In the genomic region with DNA sequence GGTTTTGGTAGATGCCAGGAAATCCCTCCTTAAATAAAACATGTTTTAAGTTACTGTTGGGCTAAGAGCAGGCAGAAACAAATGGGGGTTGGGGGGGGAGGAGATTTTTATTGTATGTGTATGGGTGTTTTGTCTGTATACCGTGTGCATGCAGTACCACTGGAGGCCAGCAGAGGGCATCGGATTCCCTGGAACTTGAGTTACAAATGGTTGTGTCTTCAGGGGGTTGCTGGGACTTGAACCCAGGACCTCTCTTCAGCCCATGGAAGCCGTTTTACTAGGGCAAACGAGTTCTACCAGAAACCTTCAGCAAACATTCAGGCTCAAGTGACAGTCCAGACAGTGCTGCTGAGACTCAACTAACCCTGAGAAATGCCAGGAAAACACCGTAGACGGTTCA, we compare ENCODE assay signal across 9 mouse cellular contexts. TPM values are rescaled to one million over a fixed set of nuclear protein-coding genes. Genes with fewer than 3 reads are reported as not detected.
DNase-seq lines count a peak whose midpoint lies in the region; ATAC-seq and TF ChIP-seq lines count a peak whose summit lies in the region.
"Had no signal": no experiment of that assay in that cellular context is flagged by ENCODE, and none has a peak within 500 bp of the region (broad histone marks: within the 10 kb centered on the region; RNA-seq: fewer than 3 reads in every experiment).

No protein-coding gene starts in this region.

- peak; percentile 40; the same call in 1 of the 2 replicates for TF ChIP-seq CTCF in kidney, adult 2 months (conservative IDR thresholded peaks at IDR 0.05; ENCODE audit: insufficient read depth, insufficient read length, low read depth, low read length)

- H3K4me1 ChIP-seq in kidney, adult 2 months (ENCODE audit: control insufficient read depth, insufficient read depth, low read length), result no peaks in the 10 kb centered on the region

- no peaks in the 10 kb centered on the region for H3K27me3 ChIP-seq in kidney, adult 2 months (replicated peaks; ENCODE audit: control insufficient read depth, insufficient read depth, low read length)

- H3K36me3 ChIP-seq in kidney, adult 2 months (ENCODE audit: control insufficient read depth, insufficient read depth, low read length), result no peaks in the 10 kb centered on the region

- TF ChIP-seq POLR2A in kidney, adult 2 months (IDR thresholded peaks at IDR 0.05; ENCODE audit: low read depth, low read length), result no peak

- no peak overlapping the region for H3K27ac ChIP-seq in kidney, adult 2 months (ENCODE audit: insufficient read depth, low read depth, low read length)

- peak; percentile 75 for ATAC-seq in megakaryocyte progenitor cell, adult 5-6 weeks (replicated peaks; ENCODE audit: poor library complexity)
- ATAC-seq in activated CD4-positive, CD25-positive, alpha-beta regulatory T cell, adult 4 months, result no peak

- WGBS in kidney, adult 2 months, result 89% methylated on average over 6 of the region's 6 CpGs

- DNase-seq in kidney, adult 2 months, result no peak
- no peak for DNase-seq in kidney, adult 8-10 months
- DNase-seq in CD4-positive helper T cell, adult 2 months (ENCODE audit: low read depth, low spot score), result peak; percentile 28
- DNase-seq in T-cell, adult 2 months (ENCODE audit: low spot score), result peak; percentile 27
- DNase-seq in right cerebral cortex, postnatal 14 days, result no peak
- DNase-seq in heart, adult 11 months, result no peak
- DNase-seq: cerebellum, adult 9-11 months had no signal

- H3K4me3 ChIP-seq in kidney, adult 2 months (ENCODE audit: insufficient read depth, low read depth, low read length), result no peak overlapping the region

RNA-seq across cellular contexts. Expression of gene Zfp326, which starts 41.9 kb away (rescaled TPM):
- 6.4 and 7.5 TPM in 2 replicates for polyA plus RNA-seq in kidney, adult 2 months (2012; rRNA removed)
- total RNA-seq in megakaryocyte progenitor cell, adult 5-6 weeks (2015), result 33.9 and 38.5 TPM in 2 replicates
- total RNA-seq in megakaryocyte progenitor cell, adult 5-6 weeks (2017), result 26.1 and 37.4 TPM in 2 replicates
- polyA plus RNA-seq in activated CD4-positive, CD25-positive, alpha-beta regulatory T cell, adult 4 months (2017; shearing (Covaris generic)), result 10 to 100 TPM; 12.4 to 14.0 TPM

Comparison
In these comparisons a context has a peak if more than half of its experiments do, and no peak if none do; other contexts are left out.
1. DNase-seq: peak in CD4-positive helper T cell, adult 2 months (single experiment) and T-cell, adult 2 months (single experiment); none in kidney, adult 2 months (single experiment), kidney, adult 8-10 months (0 of 2), right cerebral cortex, postnatal 14 days (single experiment) and heart, adult 11 months (single experiment).